Mouse (Mus musculus) CH12.LX (cell line): ENCODE measurements at regions not wholly inside any gene's neighbourhood (a gene's known extent, or its start where the extent isn't known, plus 50 kb on each side); places are given as distances from the start of the nearest gene placed in this dataset.

Source experiments
- DNase-seq: peaks from one replicate; pipeline ENCODE4 v3.0.0-alpha.2; 2013; ENCODE audit errors: extremely low read depth
- H3K27ac ChIP-seq: 2 replicates; pipeline ENCODE4 v1.5.1; 2012; ENCODE audit warnings: low read depth, mild to moderate bottlenecking, control low read depth, moderate library complexity; ENCODE audit not compliant: insufficient read depth
- H3K27me3 ChIP-seq: replicated peaks from 2 replicates; pipeline ENCODE3; 2012; ENCODE audit warnings: inconsistent platforms
- H3K36me3 ChIP-seq, 2 experiments: replicated peaks in 1 of 2; 2 replicates each; pipeline versions ENCODE3 to v1.6.1; 2012; ENCODE audit warnings: inconsistent platforms in 1 of 2, low read length in 1 of 2, mild to moderate bottlenecking in 1 of 2, mixed read lengths in 1 of 2, moderate library complexity in 1 of 2; ENCODE audit not compliant: control insufficient read depth in 1 of 2, insufficient read depth in 1 of 2
- H3K4me1 ChIP-seq, 2 experiments: 2 replicates each; pipeline ENCODE4 v1.6.1; 2012; ENCODE audit warnings: inconsistent platforms in 1 of 2, moderate library complexity in 1 of 2; ENCODE audit not compliant: insufficient read depth in 2 of 2, control insufficient read depth in 1 of 2
- H3K4me2 ChIP-seq: 2 replicates; pipeline ENCODE4 v1.6.1; 2012; ENCODE audit warnings: low read depth, mild to moderate bottlenecking, control low read depth; ENCODE audit not compliant: poor library complexity, insufficient read depth, severe bottlenecking
- H3K4me3 ChIP-seq, 3 experiments: fragments of 150-350 bp in 1 of 3; sonication (generic) in 1 of 3; replicated peaks in 1 of 3; 2 replicates each; pipeline versions ENCODE3 to v1.5.1; 2011 to 2012; ENCODE audit warnings: low read depth in 2 of 3, low read length in 2 of 3, mild to moderate bottlenecking in 2 of 3, moderate library complexity in 2 of 3, control low read depth in 1 of 3, improper control_type of control experiment in 1 of 3, inconsistent platforms in 1 of 3, mixed read lengths in 1 of 3; ENCODE audit not compliant: poor library complexity in 1 of 3
- H3K79me2 ChIP-seq: replicated peaks from 2 replicates; pipeline ENCODE4 v1.6.1; 2012; ENCODE audit warnings: mild to moderate bottlenecking, moderate library complexity; ENCODE audit not compliant: control insufficient read depth, poor library complexity, insufficient read depth, severe bottlenecking; ENCODE audit errors: extremely low read depth
- H3K9ac ChIP-seq: 2 replicates; pipeline ENCODE4 v1.6.1; 2012; ENCODE audit warnings: low read depth, mild to moderate bottlenecking, control low read depth, moderate library complexity; ENCODE audit not compliant: insufficient read depth
- H3K9me3 ChIP-seq: replicated peaks from 2 replicates; pipeline ENCODE3; 2012; ENCODE audit warnings: low read length, inconsistent platforms, mixed read lengths
- BHLHE40 ChIP-seq: IDR thresholded peaks from 2 replicates; pipeline ENCODE4 v1.6.1; 2011; ENCODE audit warnings: mild to moderate bottlenecking, low read depth, low read length, improper control_type of control experiment
- CHD1 ChIP-seq: IDR thresholded peaks from 2 replicates; pipeline ENCODE4 v1.6.1; 2012; ENCODE audit warnings: low read depth, low read length, improper control_type of control experiment, inconsistent platforms
- CTCF ChIP-seq, 2 experiments: IDR thresholded peaks in 1 of 2; conservative IDR thresholded peaks in 1 of 2; 2 replicates each; pipeline ENCODE4 v1.5.1; 2011 to 2012; ENCODE audit warnings: low read depth in 2 of 2, low read length in 2 of 2, improper control_type of control experiment in 1 of 2, inconsistent platforms in 1 of 2, mild to moderate bottlenecking in 1 of 2, moderate library complexity in 1 of 2
- EP300 ChIP-seq: IDR thresholded peaks from 2 replicates; pipeline ENCODE4 v1.6.1; 2011; ENCODE audit warnings: low read length, improper control_type of control experiment
- GABPA ChIP-seq: IDR thresholded peaks from 2 replicates; pipeline ENCODE4 v1.6.1; 2012; ENCODE audit warnings: low read depth, low read length, improper control_type of control experiment, inconsistent platforms; ENCODE audit not compliant: insufficient replicate concordance
- HCFC1 ChIP-seq: IDR thresholded peaks from 2 replicates; pipeline ENCODE4 v1.6.1; 2012; ENCODE audit warnings: low read depth, mild to moderate bottlenecking, inconsistent platforms, low read length, improper control_type of control experiment
- MXI1 ChIP-seq: IDR thresholded peaks from 2 replicates; pipeline ENCODE4 v1.6.1; 2011; ENCODE audit warnings: mild to moderate bottlenecking, low read depth, low read length, improper control_type of control experiment
- MYC ChIP-seq: IDR thresholded peaks from 2 replicates; pipeline ENCODE4 v1.6.1; 2011; ENCODE audit warnings: low read depth, mild to moderate bottlenecking, improper control_type of control experiment, low read length
- POLR2AphosphoS2 ChIP-seq: IDR thresholded peaks from 2 replicates; pipeline ENCODE4 v1.6.1; 2011; ENCODE audit warnings: low read depth, low read length, improper control_type of control experiment
- RCOR1 ChIP-seq: conservative IDR thresholded peaks from 2 replicates; pipeline ENCODE4 v1.6.1; 2012; ENCODE audit warnings: low read depth, mild to moderate bottlenecking, inconsistent platforms, low read length, improper control_type of control experiment
- USF2 ChIP-seq: conservative IDR thresholded peaks from 2 replicates; pipeline ENCODE4 v1.6.1; 2011; ENCODE audit warnings: low read depth, low read length, improper control_type of control experiment
- ZC3H11A ChIP-seq: IDR thresholded peaks from 2 replicates; pipeline ENCODE4 v1.6.1; 2012; ENCODE audit warnings: low read depth, mild to moderate bottlenecking, inconsistent platforms, low read length, improper control_type of control experiment
- ZKSCAN1 ChIP-seq: IDR thresholded peaks from 2 replicates; pipeline ENCODE4 v1.6.1; 2012; ENCODE audit warnings: low read depth, inconsistent platforms, low read length, improper control_type of control experiment, borderline replicate concordance
- ZMIZ1 ChIP-seq: IDR thresholded peaks from 2 replicates; pipeline ENCODE4 v1.6.1; 2012; ENCODE audit warnings: low read depth, mild to moderate bottlenecking, inconsistent platforms, low read length, improper control_type of control experiment
- dilution Hi-C: fragments of 300-500 bp; cut with MboI; formaldehyde crosslinking; loops from 2 replicates; pipeline ENCODE4 v1.14.3; 2020; ENCODE audit warnings: low sequenced_read_pairs; ENCODE audit not compliant: extremely low pct_unique_long_range_greater_than_20kb, extremely low pct_ligation_motif_present
- in situ Hi-C: fragments of 300-500 bp; cut with MboI; formaldehyde crosslinking; loops from 3 replicates; pipeline ENCODE4 v1.14.3; 2019; ENCODE audit warnings: low sequenced_read_pairs, low pct_ligation_motif_present, low pct_unique_long_range_greater_than_20kb, mixed read lengths

GRCm38 (mm10) chr8:86222228-86222627, 358.3 kb downstream of the Abcc12 start:
- no peaks in the 10 kb centered on the region for H3K27me3 ChIP-seq
- H3K4me1 ChIP-seq, result 0 out of 4 replicates have a peak, but pooled peaks cover 0 to 2% of the 10 kb centered on the region in 2 experiments
- in situ Hi-C loops, result no loop called here
- H3K36me3 ChIP-seq, result no peaks in the 10 kb centered on the region
- DNase-seq, result no peak
- H3K4me2 ChIP-seq, result no peak overlapping the region
- dilution Hi-C loops, result no loop called here
- no peaks in the 10 kb centered on the region for H3K9me3 ChIP-seq
- no peak overlapping the region for H3K9ac ChIP-seq
- H3K4me3 ChIP-seq, result no peak overlapping the region
- no peaks in the 10 kb centered on the region for H3K79me2 ChIP-seq
- no peak overlapping the region for H3K27ac ChIP-seq
- TF ChIP-seq HCFC1 (no peak), MYC (no peak)

GRCm38 (mm10) chr8:86214399-86214798, 366.1 kb downstream of the Abcc12 start:
- TF ChIP-seq GABPA, result no peak
- in situ Hi-C loops, result no loop called here
- no peak for DNase-seq
- H3K36me3 ChIP-seq, result no peaks in the 10 kb centered on the region
- no peak overlapping the region for H3K4me3 ChIP-seq
- no peaks in the 10 kb centered on the region for H3K79me2 ChIP-seq
- no peak overlapping the region for H3K4me2 ChIP-seq
- no peaks in the 10 kb centered on the region for H3K27me3 ChIP-seq
- H3K9ac ChIP-seq, result no peak overlapping the region
- H3K27ac ChIP-seq, result no peak overlapping the region
- dilution Hi-C loops, result no loop called here
- no peaks in the 10 kb centered on the region for H3K4me1 ChIP-seq
- H3K9me3 ChIP-seq, result no peaks in the 10 kb centered on the region

GRCm38 (mm10) chr8:86212461-86212860, 368.0 kb downstream of the Abcc12 start:
- no peak overlapping the region for H3K4me2 ChIP-seq
- no peaks in the 10 kb centered on the region for H3K79me2 ChIP-seq
- in situ Hi-C loops (no loop called here), dilution Hi-C loops (no loop called here)
- H3K27ac ChIP-seq, result no peak overlapping the region
- TF ChIP-seq CTCF (conservative IDR thresholded peaks at IDR 0.05 in 1 of 2, IDR thresholded peaks at IDR 0.05 in 1 of 2; ENCODE audit: low read depth in 2 of 2, low read length in 2 of 2), result no peak
- no peak for TF ChIP-seq CHD1
- TF ChIP-seq ZKSCAN1, result no peak
- no peak for TF ChIP-seq EP300
- TF ChIP-seq RCOR1, result no peak
- no peak for TF ChIP-seq ZC3H11A
- TF ChIP-seq ZMIZ1, result no peak
- TF ChIP-seq MXI1, result no peak
- TF ChIP-seq POLR2AphosphoS2, result no peak
- no peak for TF ChIP-seq BHLHE40
- no peak for TF ChIP-seq USF2
- no peak overlapping the region for H3K4me3 ChIP-seq
- H3K4me1 ChIP-seq, result no peaks in the 10 kb centered on the region
- H3K9me3 ChIP-seq, result no peaks in the 10 kb centered on the region
- DNase-seq, result no peak
- no peaks in the 10 kb centered on the region for H3K27me3 ChIP-seq
- no peaks in the 10 kb centered on the region for H3K36me3 ChIP-seq
- H3K9ac ChIP-seq, result no peak overlapping the region
